Mouse (Mus musculus) hindbrain, embryonic 10.5 days (tissue): ENCODE measurements at regions not wholly inside any gene's neighbourhood (a gene's known extent, or its start where the extent isn't known, plus 50 kb on each side); places are given as distances from the start of the nearest gene placed in this dataset.

Experiments
- DNase-seq: peaks from one replicate; pipeline ENCODE4 v3.0.0-alpha.2; 2017; ENCODE audit warnings: low spot score
- H3K27ac ChIP-seq: fragments of 300-500 bp; sonication (generic); 2 replicates; pipeline ENCODE4 v1.5.1; 2016; ENCODE audit warnings: mild to moderate bottlenecking, moderate library complexity
- H3K27me3 ChIP-seq: fragments of 300-500 bp; sonication (generic); 2 replicates; pipeline ENCODE4 v1.6.1; 2016; ENCODE audit warnings: mild to moderate bottlenecking; ENCODE audit not compliant: poor library complexity, insufficient read depth, severe bottlenecking
- H3K36me3 ChIP-seq: fragments of 300-500 bp; sonication (generic); 2 replicates; pipeline ENCODE4 v1.6.1; 2016; ENCODE audit warnings: mild to moderate bottlenecking, moderate library complexity
- H3K4me1 ChIP-seq: fragments of 300-500 bp; sonication (generic); replicated peaks from 2 replicates; pipeline ENCODE4 v1.6.1; 2016; ENCODE audit warnings: mild to moderate bottlenecking
- H3K4me3 ChIP-seq: fragments of 300-500 bp; sonication (generic); 2 replicates; pipeline ENCODE4 v1.5.1; 2016; ENCODE audit warnings: mild to moderate bottlenecking, moderate library complexity
- H3K9me3 ChIP-seq: fragments of 300-500 bp; sonication (generic); 2 replicates; pipeline ENCODE4 v1.6.1; 2016; ENCODE audit warnings: mild to moderate bottlenecking, moderate library complexity
- WGBS: fragments of 180-500 bp; shearing (Covaris S2); methylation state at CpG from one replicate; pipeline ENCODE4 v1.1.7; 2016; 5-methylcytosine and 5-hydroxymethylcytosine counted together

DNA sequence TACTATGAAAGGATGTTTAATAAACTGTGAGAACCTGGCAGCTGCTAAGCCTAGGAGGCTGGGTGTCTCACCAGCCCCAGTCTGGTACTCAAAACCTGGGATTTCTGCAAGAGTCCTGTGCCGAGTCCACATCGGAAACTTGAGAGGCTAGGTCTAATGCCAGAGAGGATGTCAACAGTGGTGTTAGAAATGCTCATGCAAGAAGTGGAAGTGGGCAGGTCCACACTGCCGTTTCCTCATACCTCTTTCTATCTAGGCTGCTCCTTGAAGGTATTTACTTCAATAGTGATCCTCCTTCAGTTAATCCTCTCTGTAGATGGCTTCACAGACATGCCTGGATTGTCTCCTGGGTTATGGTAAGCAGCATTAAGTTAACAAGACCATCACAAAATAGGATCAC is 168.6 kb upstream of the Far2 start:
- no peak for DNase-seq
- Histone ChIP-seq H3K4me3 (no peak overlapping the region), H3K4me1 (no peaks in the 10 kb centered on the region), H3K27ac (no peak overlapping the region), H3K9me3 (no peaks in the 10 kb centered on the region), H3K27me3 (no peaks in the 10 kb centered on the region), H3K36me3 (no peaks in the 10 kb centered on the region)
- 87% methylated on average over 3 of the region's 3 CpGs for WGBS

DNA sequence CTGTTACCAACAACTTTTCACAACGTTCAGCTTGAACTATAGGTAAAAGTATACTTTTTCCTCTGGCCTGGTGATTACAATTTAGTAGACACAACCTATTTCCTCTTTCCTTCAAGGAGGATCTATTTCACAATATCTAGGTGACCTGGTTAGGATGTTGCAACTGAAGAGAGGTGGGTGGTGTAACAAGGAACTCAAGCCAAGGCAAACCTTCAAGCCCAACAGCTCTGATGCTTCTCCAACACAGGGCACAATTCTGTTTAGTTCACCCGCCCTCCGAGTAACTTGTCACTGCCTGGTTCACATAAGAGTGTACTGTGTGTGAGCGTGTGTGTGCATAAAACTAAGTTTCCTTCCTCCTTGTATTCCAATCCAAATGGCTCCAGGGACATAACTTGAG is 161.2 kb upstream of the Far2 start:
- H3K27me3 ChIP-seq: no peaks in the 10 kb centered on the region
- WGBS: 87% methylated on average over 4 of the region's 4 CpGs
- H3K27ac ChIP-seq: no peak overlapping the region
- H3K9me3 ChIP-seq: 0 out of 2 replicates have a peak, but pooled peaks cover 7% of the 10 kb centered on the region
- no peaks in the 10 kb centered on the region for H3K4me1 ChIP-seq
- no peak for DNase-seq
- no peak overlapping the region for H3K4me3 ChIP-seq
- no peaks in the 10 kb centered on the region for H3K36me3 ChIP-seq

DNA sequence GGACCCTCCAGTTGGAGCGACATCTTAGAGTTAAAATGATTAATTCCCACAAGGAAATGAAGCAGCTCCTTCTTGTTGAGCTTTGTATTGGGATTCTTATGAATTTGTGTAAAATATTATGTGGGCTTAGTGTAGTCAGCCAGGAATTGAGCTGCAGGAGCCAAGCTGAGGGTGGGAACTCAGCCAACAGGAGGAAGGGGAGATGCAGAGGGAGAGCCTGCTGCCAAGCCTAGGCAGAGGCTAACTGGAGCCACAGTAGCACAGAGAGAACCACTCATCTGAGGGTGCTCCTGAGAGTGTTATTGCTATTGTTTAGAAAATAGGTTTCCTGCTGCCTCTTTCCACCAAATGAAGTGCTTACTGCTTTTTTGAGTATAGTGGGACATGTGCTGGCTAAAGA is 127.4 kb upstream of the Far2 start:
- Histone ChIP-seq H3K4me1 (no peaks in the 10 kb centered on the region), H3K9me3 (no peaks in the 10 kb centered on the region), H3K27ac (no peak overlapping the region), H3K27me3 (no peaks in the 10 kb centered on the region), H3K36me3 (no peaks in the 10 kb centered on the region), H3K4me3 (no peak overlapping the region)
- DNase-seq: no peak
- WGBS: 81% methylated on average over 1 of the region's 1 CpGs

DNA sequence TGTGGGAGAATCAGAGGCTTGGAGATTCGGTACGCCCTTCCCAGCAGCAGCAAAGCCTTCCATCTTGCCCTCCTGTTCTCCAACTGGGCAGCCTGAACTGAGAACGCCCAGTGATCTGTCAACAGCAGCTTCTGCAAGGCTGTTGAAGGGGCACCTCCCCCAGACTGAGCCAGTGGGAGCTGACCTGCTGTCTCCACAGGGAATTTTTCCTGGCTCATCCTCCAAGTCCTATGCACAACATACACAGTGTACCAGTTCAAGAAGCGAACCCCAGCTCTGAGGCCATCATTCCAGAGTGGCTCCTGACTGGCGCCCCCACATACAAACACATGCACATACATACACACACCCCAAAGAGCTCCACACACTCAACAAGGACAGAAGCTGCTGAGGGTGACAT is 126.0 kb upstream of the Far2 start:
- WGBS: 75% methylated on average over 5 of the region's 5 CpGs

DNA sequence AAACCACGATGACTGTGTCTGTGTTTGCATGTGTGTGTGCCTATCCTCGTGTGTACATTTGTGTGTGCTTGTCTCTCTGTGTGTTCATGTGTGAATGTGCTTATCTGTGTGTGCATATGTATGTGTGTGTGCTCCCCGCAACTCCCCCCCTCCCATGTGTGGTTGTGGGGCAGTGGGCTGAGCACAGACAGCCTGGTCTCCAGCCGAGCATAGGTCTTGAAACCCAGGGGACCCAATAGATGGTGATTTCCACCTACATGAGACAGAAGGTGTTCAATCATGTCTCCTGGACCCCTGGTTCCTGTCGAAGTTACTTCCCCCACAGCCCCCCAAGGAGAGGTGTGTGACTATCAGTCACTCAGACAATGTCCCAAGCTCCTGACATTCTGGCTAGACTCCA is 124.6 kb upstream of the Far2 start:
- 84% methylated on average over 5 of the region's 5 CpGs for WGBS
- Histone ChIP-seq H3K27ac (no peak overlapping the region), H3K9me3 (no peaks in the 10 kb centered on the region), H3K27me3 (no peaks in the 10 kb centered on the region), H3K36me3 (no peaks in the 10 kb centered on the region), H3K4me3 (no peak overlapping the region), H3K4me1 (no peaks in the 10 kb centered on the region)
- no peak for DNase-seq

More for the DNA sequence above, 126.0 kb upstream of the Far2 start:
- no peak overlapping the region for H3K4me3 ChIP-seq
- no peaks in the 10 kb centered on the region for H3K36me3 ChIP-seq
- H3K9me3 ChIP-seq: no peaks in the 10 kb centered on the region
- H3K27ac ChIP-seq: no peak overlapping the region
- no peaks in the 10 kb centered on the region for H3K4me1 ChIP-seq
- no peaks in the 10 kb centered on the region for H3K27me3 ChIP-seq
- no peak for DNase-seq

DNA sequence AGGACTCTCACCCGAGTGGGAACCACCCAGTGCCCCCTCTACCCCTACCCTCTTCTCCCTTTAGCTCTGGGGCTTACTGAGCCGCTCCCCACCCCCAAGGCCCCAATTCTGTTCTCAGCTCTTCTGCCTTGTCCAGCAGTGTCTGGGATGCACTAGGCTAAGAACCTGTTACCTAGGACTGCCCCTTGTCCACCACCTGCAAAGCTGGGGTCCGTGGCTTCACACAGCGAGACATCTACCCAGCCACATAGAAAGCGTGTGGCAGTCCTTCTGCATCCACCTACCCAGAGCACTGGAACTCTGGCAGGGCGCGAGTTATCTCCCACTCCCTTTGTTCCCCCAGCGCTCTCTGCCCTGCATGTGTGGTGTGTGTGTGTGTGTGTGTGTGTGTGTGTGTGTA is 123.8 kb upstream of the Far2 start:
- H3K27me3 ChIP-seq: no peaks in the 10 kb centered on the region
- DNase-seq: no peak
- no peaks in the 10 kb centered on the region for H3K36me3 ChIP-seq
- H3K9me3 ChIP-seq: no peaks in the 10 kb centered on the region
- no peaks in the 10 kb centered on the region for H3K4me1 ChIP-seq
- H3K27ac ChIP-seq: no peak overlapping the region
- 92% methylated on average over 8 of the region's 8 CpGs for WGBS
- no peak overlapping the region for H3K4me3 ChIP-seq

DNA sequence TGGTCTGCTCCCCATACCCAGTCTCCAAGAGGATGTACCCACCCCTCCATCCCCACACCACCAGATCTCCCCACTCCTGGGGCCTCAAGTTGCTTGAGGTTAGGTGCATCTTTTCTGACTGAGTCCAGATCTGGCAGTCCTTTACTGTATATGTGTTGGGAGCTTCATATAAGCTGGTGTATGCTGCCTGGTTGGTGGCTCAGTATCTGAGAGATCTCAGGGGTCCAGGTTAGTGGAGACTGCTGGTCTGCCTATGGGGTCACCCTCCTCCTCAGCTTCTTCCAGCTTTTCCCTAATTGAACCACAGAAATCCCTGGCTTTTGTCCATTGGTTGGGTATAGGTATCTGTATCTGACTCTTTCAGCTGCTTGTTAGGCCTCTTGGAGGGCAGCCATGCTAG is 118.1 kb upstream of the Far2 start:
- H3K4me1 ChIP-seq: no peaks in the 10 kb centered on the region
- H3K27ac ChIP-seq: no peak overlapping the region
- no peaks in the 10 kb centered on the region for H3K36me3 ChIP-seq
- no peaks in the 10 kb centered on the region for H3K27me3 ChIP-seq
- H3K4me3 ChIP-seq: no peak overlapping the region
- H3K9me3 ChIP-seq: no peaks in the 10 kb centered on the region
- DNase-seq: no peak

DNA sequence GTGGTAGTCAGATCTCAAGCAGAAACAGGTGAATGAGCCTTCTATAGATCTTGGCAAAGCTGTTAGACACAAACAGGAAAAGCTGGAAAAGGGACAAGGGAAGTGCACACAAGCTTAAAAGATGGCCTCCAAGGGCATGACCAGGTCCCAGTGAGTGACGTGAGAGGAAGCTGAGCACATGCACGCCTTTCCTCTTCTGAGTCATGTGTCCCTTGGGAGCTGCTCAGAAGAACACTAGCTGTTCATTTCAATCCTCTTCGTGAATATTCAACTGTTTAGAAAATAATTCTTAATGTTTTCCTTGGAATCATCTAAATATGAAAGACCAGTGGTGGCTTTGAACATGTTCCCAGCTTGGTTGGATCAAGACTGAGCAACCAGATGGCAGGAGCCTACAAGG is 103.0 kb upstream of the Far2 start:
- no peak for DNase-seq
- Histone ChIP-seq H3K27ac (no peak overlapping the region), H3K9me3 (no peaks in the 10 kb centered on the region), H3K27me3 (no peaks in the 10 kb centered on the region), H3K4me1 (no peaks in the 10 kb centered on the region), H3K36me3 (no peaks in the 10 kb centered on the region), H3K4me3 (no peak overlapping the region)
- 77% methylated on average over 3 of the region's 3 CpGs for WGBS

DNA sequence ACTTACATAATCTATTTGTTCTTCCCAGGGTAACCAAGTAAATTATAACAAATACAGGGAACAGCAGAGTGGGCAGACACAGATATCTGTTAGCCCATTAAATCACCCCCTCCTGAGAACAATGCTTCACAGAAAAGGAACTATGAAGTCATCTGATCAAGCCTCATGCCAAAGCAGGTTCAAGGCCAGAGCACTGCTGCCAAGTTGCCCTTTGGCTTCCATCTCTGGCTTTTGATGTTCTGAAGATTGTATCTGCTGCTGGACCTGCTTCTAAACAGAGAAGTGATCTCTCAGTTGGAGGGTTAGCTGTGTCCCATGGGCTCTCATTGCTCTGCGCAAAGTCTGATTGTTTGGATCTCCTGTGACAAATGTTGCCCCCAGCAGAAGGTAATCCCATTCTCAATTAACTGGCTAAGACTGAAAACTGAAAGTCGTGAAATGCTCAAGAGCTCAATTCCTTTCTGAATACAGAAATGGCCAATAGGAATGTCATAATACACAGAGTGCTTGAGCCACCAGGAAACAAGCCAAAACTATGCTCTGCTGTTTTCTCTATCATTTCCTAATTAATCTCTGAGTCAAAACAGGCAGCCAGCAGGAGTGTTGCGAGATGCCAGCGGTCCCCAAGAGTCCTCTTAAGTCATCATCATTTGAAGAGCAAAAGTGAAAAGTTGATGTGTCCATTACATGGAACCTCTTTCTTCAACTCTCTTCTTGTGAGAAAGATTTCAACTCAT is 102.0 kb upstream of the Far2 start:
- no peaks in the 10 kb centered on the region for H3K27me3 ChIP-seq
- no peak for DNase-seq
- H3K9me3 ChIP-seq: no peaks in the 10 kb centered on the region
- H3K4me3 ChIP-seq: no peak overlapping the region
- no peaks in the 10 kb centered on the region for H3K4me1 ChIP-seq
- H3K27ac ChIP-seq: no peak overlapping the region
- WGBS: 85% methylated on average over 4 of the region's 4 CpGs
- H3K36me3 ChIP-seq: no peaks in the 10 kb centered on the region

DNA sequence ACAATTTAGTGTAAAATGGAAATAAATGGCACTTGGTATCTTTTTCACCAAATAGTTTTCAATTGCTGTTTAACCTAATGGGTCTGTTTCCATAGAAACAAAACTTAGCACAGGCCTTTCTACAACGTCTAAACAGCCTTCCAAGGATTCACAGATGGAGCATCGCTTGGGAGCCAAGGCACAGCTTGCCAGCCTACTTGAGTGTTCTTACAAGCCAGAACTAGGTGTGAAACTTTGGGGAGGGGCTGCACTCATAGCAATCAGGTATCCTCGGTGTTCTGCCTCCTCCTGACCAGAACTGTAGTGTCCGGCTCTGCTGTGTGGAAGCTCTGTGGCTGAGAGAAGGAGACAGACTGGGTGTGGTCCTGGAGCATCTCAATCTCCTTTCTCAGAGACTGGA is 99.1 kb upstream of the Far2 start:
- Histone ChIP-seq H3K9me3 (no peaks in the 10 kb centered on the region), H3K4me3 (no peak overlapping the region), H3K27me3 (no peaks in the 10 kb centered on the region), H3K4me1 (no peaks in the 10 kb centered on the region), H3K36me3 (no peaks in the 10 kb centered on the region), H3K27ac (no peak overlapping the region)
- WGBS: 87% methylated on average over 4 of the region's 4 CpGs
- no peak for DNase-seq

DNA sequence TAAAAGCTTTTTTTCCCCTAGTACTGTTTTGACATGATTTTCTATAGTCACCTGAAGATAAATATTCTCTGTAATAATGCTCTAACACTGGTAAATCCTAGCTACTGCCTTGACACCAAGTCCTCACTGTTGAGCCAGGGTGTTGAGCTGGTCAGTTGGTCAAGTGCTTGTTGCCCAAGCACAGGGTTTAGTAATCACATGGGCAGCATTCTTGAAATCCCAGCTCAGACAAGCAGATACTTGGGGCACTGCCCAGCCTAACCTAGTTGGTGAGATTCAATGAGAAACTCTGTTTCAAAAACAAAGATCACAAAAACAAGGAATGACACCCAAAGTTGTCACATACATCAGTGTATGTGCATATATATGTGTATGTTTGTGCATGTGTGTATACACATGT is 95.4 kb upstream of the Far2 start:
- H3K27ac ChIP-seq: no peak overlapping the region

DNA sequence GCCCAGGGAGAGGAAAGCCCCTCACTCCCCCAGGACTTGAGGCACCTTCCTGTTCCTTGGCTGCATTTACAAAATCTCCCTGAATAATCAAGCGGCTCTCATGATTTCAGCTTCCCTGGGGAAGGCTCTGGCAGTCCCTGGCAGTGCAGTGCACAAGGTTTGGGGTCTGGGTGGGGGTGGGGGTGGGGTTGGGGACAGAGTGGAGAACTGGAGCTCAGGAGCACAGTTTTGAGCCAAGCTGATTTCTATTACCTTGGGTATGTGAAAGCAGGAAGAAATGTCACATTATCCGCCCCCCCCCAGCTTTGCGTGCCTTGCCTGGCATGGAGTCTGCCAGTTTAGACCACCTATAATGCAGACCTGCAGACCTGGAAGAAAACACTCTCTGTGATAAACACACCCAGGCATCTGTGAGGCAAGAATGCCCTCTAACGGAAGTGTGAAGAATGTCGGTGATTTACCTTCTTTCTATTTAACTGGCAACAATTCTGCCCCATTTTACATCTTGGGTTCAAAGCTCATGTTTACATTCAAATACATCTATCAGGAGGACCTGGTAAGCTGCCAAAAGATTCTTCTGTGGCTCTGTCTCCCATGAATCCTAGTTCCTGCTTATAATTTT is 93.9 kb upstream of the Far2 start:
- H3K27ac ChIP-seq: 0 out of 2 replicates have a peak overlapping the region, but pooled peaks have one; percentile 0
- H3K9me3 ChIP-seq: no peaks in the 10 kb centered on the region
- no peaks in the 10 kb centered on the region for H3K27me3 ChIP-seq
- H3K4me1 ChIP-seq: no peaks in the 10 kb centered on the region
- no peaks in the 10 kb centered on the region for H3K36me3 ChIP-seq
- DNase-seq: no peak
- WGBS: 49% methylated on average over 5 of the region's 5 CpGs
- no peak overlapping the region for H3K4me3 ChIP-seq

More for the DNA sequence above, 95.4 kb upstream of the Far2 start:
- no peak for DNase-seq
- no peak overlapping the region for H3K4me3 ChIP-seq
- H3K4me1 ChIP-seq: no peaks in the 10 kb centered on the region
- H3K9me3 ChIP-seq: no peaks in the 10 kb centered on the region
- H3K36me3 ChIP-seq: no peaks in the 10 kb centered on the region
- no peaks in the 10 kb centered on the region for H3K27me3 ChIP-seq

DNA sequence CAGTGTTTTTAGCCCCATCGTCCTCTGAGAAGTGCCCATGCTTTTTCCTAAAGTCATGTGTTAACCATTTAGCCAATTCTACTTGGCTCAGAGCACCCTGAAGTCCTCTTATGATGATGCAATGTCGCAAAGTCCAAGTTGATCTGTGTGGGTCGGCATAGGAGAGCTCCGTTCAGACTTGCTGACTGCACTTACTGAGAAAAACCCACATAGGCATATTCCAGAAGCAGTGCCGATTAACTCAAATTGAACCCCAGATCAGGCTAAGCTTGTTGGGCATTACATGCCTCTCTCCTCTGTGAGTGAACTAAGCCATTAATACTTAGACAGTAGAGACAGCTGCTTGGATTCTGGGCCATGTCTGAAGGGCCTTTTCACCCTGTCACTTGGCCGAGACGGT is 93.3 kb upstream of the Far2 start:
- Histone ChIP-seq H3K4me1 (no peaks in the 10 kb centered on the region), H3K4me3 (no peak overlapping the region), H3K36me3 (no peaks in the 10 kb centered on the region), H3K27ac (no peak overlapping the region), H3K27me3 (no peaks in the 10 kb centered on the region), H3K9me3 (no peaks in the 10 kb centered on the region)
- DNase-seq: no peak
- WGBS: 90% methylated on average over 7 of the region's 7 CpGs

DNA sequence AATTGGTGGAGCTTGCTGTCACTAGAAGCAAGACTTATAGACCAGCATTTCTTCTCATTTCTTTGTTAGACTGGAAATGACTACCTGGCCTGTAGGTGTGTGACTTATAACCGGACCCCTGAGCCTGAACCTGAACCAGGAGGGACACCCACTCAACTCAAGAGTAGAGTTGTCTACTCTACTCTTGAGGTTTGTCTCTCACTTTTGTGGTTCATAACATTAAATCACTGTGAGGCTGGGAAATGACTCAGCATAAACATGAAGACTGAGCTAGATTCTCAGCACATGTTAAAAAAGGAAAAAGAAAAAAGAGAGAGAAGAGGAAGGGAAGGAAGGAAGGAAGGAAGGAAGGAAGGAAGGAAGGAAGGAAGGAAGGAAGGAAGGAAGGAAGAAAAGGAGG is 92.8 kb upstream of the Far2 start:
- no peak overlapping the region for H3K4me3 ChIP-seq
- no peak overlapping the region for H3K27ac ChIP-seq
- no peaks in the 10 kb centered on the region for H3K9me3 ChIP-seq
- WGBS: 84% methylated on average over 1 of the region's 1 CpGs
- no peaks in the 10 kb centered on the region for H3K36me3 ChIP-seq
- H3K27me3 ChIP-seq: no peaks in the 10 kb centered on the region
- no peak for DNase-seq
- no peaks in the 10 kb centered on the region for H3K4me1 ChIP-seq
